Mouse (Mus musculus): ENCODE data around the gene Gm21310.
"Not testable (repeated sequence)": the region's sequence is repeated elsewhere in the genome, so short reads cannot be mapped to it uniquely, and the experiment has no call there.

The Gm21310 gene

DNA sequence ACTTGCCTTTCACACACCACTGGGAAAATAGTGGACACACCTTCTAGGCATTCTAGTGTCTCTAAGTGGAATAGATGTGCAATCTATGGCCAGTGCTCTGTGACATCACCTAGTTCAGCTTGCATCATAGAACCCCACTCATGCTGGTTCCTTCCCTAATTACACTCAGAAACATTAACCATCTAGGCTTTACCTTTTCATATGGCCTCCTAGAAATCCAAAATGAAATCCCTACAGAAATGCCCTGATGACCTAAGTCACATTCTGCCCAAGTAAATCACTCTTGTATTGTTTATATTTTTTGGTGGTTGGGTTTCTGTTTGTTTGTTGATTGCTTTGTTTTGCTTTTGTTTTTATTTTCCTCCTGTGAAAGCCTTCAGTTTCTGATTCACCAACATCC is at the start of gene Gm21310:
Gene Gm21310, minus strand, starts transcription at position 101 of the 400 bp plus-strand sequence.
- not testable (repeated sequence) for DNase-seq (ENCODE audit: extremely low read depth, insufficient read length, low spot score)

All from 3134 (cell line).